Mouse (Mus musculus): ENCODE measurements at regions not wholly inside any gene's neighbourhood (a gene's known extent, or its start where the extent isn't known, plus 50 kb on each side); places are given as distances from the start of the nearest gene placed in this dataset.

DNA sequence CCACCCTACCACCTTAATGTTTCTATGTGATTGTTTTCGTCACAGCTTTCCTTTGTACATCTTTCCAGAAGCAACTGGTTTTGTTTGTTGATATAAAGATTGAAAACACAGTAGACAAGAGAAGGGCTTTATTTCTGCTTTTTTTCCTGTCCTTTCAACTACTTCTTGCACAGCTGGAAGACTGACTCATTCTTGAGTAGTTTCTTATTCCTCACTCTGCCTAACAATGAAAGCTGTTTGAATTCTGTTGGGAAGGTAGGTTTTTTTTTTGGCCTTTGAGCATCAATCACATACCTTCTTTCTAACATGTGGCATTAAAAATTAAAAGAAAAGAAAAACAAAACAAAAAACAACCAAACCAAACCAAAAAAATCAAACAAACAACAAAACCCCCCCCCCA is 1229.3 kb upstream of the 4931417E11Rik start:
- TF ChIP-seq CHD2 (IDR thresholded peaks at IDR 0.05; ENCODE audit: low read depth, low read length) (no peak), HCFC1 (IDR thresholded peaks at IDR 0.05; ENCODE audit: borderline replicate concordance, insufficient read depth, low read length) (no peak)
